Mouse (Mus musculus) MN1 (cell line): ENCODE measurements around the gene Gosr1.
A peak's percentile ranks its signal among the peaks of the same experiment; 100 is the strongest.

ENCODE experiments used
- DNase-seq: peaks from one replicate; pipeline ENCODE4 v3.0.0-alpha.2; 2016; ENCODE audit warnings: low spot score

Gosr1 gene

GRCm38 (mm10) chr11:76735753-76736324 is 27.5 kb downstream of the Gosr1 start:
- DNase-seq, result peak; percentile 14

GRCm38 (mm10) chr11:76734560-76734959 is 28.8 kb downstream of the Gosr1 start:
- DNase-seq, result peak; percentile 14

DNA sequence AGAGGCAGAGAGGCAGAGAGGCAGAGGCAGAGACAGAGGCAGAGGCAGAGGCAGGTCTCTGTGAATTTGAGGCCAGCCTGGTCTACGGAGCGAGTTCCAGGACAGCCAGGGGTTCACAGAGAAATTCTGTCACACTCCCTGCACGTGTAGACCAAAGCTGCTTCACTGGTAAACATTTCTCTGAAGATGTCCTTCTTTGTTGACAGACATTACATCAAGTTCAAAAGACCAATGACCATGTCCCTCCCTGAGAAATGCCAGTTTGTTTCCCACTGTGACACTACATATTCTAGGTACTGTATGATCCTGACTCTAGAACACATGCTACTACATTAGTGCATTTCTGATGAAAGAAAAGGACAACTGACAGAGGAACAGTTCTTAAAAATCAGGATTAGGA is 32.7 kb downstream of the Gosr1 start:
- DNase-seq, result no peak

DNA sequence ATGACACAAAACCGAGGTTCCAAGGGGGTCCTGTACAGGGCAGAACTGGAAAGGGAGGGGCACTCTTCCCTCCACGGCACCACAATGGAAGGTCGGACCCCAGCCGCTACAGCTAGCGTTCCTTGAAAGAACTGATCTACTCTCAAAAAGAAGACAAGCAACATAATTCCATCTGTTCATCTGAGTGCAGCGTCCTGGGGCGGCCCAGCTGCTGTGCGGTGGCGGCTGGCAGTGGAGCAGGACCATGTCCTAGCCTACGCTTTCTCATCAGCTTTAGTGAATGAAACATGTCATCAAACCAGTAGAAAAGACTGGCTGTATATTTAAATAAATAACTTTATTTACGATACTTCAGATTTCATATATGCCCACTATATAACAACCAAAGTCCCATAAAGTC is 35.3 kb downstream of the Gosr1 start:
- DNase-seq, result no peak

- DNase-seq, result no peak
Observed at GRCm38 (mm10) chr11:76723911-76724310, 39.5 kb downstream of the Gosr1 start.

DNA sequence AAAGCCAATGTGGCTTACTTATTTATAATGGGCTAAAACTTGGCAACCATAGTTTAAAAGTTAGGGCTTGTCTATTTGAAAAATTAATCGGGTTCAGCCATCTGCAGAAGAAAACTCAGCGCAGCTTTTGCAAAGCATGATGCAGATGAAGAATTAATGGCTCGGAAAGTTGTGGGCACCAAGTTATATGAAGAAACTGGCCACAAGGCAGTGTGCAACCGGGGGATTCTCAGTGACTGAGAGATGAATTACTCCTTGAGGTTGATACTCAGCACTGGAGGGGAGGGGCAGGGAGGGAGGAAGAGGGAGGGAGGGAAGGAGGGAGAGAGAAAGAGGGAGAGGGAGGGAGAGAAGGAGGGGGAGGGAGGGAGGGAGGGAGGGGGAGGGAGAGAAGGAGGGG is 46.4 kb downstream of the Gosr1 start:
- DNase-seq, result no peak

DNA sequence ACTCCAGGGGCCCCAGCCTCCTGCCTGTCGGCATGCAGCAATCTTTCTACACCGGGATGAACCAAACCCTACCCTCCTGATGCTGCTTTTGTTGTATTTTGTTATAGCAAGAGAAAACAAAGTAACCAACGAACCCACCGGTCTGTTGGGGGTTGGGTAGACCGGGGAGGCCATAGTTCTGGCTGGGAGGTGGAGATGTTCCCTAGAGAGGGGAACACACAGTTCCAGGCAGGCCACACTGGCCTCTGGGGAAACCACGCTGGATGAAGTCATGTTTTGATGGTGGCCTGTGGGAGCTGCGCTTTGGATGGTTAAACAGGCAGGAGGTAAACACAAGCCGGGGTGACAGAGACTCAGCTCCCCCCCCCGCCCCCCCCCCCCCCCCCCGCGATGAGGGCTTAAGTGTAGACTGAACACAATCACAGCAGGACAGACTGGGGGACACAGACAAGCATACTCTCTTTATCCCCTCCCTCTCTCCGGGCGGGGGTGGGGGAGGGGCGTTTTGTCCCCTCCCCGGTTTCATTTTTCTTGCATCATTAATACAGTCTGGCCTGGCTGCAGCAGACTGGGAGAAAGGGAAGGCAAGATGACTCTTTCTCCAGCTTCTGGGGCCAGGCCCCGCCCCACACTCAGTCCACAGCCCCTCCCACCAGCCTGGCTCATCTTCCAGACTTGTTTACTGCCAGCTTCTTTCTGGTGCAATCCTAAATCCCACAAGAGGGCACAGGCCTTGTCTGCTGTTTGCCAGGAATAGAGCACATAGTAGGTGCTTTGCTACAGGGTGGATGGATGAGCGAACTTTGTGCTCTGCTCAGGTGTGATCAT is 53.5 kb downstream of the Gosr1 start:
- DNase-seq, result peak; percentile 92

GRCm38 (mm10) chr11:76708881-76709280 is 54.5 kb downstream of the Gosr1 start:
- peak; percentile 24 for DNase-seq

- DNase-seq, result no peak
Observed at GRCm38 (mm10) chr11:76708066-76708465, 55.3 kb downstream of the Gosr1 start.

GRCm38 (mm10) chr11:76707656-76708055 is 55.7 kb downstream of the Gosr1 start:
- DNase-seq, result no peak

DNA sequence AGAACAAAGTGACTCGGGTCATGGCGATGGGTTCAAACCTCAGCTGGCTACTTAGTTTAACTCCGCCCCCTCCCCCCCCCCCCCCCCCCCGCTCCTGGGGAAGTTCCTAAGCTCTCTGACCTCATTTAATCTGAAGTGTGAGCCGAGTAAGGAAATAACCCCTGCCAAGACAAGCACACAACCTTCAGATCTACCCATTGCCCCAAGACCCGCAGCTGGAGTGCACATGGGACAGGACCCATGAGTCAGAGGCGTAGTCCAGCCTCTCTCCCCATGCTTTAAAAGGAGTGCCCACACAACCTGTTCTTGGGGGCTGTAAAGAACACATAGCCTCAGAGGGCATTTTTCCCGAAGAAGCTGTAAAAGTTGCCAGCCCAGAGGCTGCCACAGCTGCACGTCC is 63.8 kb downstream of the Gosr1 start:
- DNase-seq, result no peak

- no peak for DNase-seq
Observed at GRCm38 (mm10) chr11:76695810-76696209, 67.6 kb downstream of the Gosr1 start.

DNA sequence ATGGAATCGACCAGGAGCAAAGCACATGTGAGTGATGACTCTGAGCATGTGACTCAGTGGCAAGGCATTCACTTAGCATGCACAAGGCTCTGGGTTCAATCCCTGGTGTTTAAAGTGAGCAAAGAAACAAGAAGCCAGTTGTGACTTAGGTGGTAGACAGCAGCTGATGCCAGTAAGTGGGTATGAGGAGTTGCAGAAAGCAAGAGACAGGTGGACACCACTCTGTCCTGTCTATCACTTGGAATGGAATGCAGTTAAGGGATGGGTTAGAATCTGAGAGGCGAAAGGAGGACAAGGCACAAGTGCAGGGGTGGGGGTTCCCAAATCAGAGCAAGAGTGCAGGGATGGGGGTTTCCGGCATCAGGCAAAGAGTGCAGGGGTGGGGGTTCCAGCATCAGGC is 71.3 kb downstream of the Gosr1 start:
- DNase-seq, result no peak

GRCm38 (mm10) chr11:76685604-76686003 is 77.8 kb downstream of the Gosr1 start:
- DNase-seq, result no peak

- DNase-seq, result peak; percentile 43
Observed at GRCm38 (mm10) chr11:76679508-76679907, 83.9 kb downstream of the Gosr1 start, which contains the start of gene Trarg1. TSS of gene Trarg1 (plus strand) at chr11:76679808.
